Mouse (Mus musculus): ENCODE results near the gene Clint1.

GRCm38 (mm10) chr11:45810805-45811204, 41.0 kb upstream of the Clint1 start:
- TF ChIP-seq GATA1 (IDR thresholded peaks at IDR 0.05; ENCODE audit: low read length) (peak; percentile 78), TAL1 (IDR thresholded peaks at IDR 0.05; ENCODE audit: low read length) (peak; percentile 35; the same call in 2 of the 3 replicates)

All from erythroblast, embryonic 14.5 days (primary cell).